Mouse (Mus musculus) lung, postnatal 0 days (tissue): Measurements from ENCODE around the gene Il1a. TPM values are rescaled to one million over a fixed set of nuclear protein-coding genes. Genes with fewer than 3 reads are reported as not detected.

Source experiments
- ATAC-seq: fragments of 200-750 bp; cut with Nextera tagmentation; 2 replicates; pipeline ENCODE4 v1.8.0; 2017; ENCODE audit warnings: moderate library complexity
- DNase-seq: peaks from one replicate; pipeline ENCODE4 v3.0.0-alpha.2; 2016; ENCODE audit warnings: low spot score
- H3K27ac ChIP-seq: fragments of 300-500 bp; sonication (generic); 2 replicates; pipeline ENCODE4 v1.5.1; 2014; ENCODE audit warnings: antibody characterized with exemption, mild to moderate bottlenecking, low read length, mixed read lengths
- H3K27me3 ChIP-seq: fragments of 300-500 bp; sonication (generic); replicated peaks from 2 replicates; pipeline ENCODE4 v1.6.1; 2014; ENCODE audit warnings: low read length, mixed read lengths; ENCODE audit not compliant: insufficient read depth
- H3K36me3 ChIP-seq: fragments of 300-500 bp; sonication (generic); 2 replicates; pipeline ENCODE4 v1.6.1; 2014; ENCODE audit warnings: low read length, mixed read lengths; ENCODE audit not compliant: insufficient read depth
- H3K4me1 ChIP-seq: fragments of 300-500 bp; sonication (generic); 2 replicates; pipeline ENCODE4 v1.6.1; 2014; ENCODE audit warnings: antibody characterized with exemption, low read depth, low read length, mixed read lengths; ENCODE audit not compliant: insufficient read depth
- H3K4me2 ChIP-seq: fragments of 300-500 bp; sonication (generic); replicated peaks from 2 replicates; pipeline ENCODE4 v1.6.1; 2014; ENCODE audit warnings: low read depth, mild to moderate bottlenecking, low read length, moderate library complexity, mixed read lengths
- H3K4me3 ChIP-seq: fragments of 300-500 bp; sonication (generic); 2 replicates; pipeline ENCODE4 v1.5.1; 2014; ENCODE audit warnings: low read depth, low read length
- H3K9ac ChIP-seq: fragments of 300-500 bp; sonication (generic); replicated peaks from 2 replicates; pipeline ENCODE4 v1.6.1; 2014; ENCODE audit warnings: low read depth, mild to moderate bottlenecking
- H3K9me3 ChIP-seq: fragments of 300-500 bp; sonication (generic); 2 replicates; pipeline ENCODE4 v1.6.1; 2016; ENCODE audit warnings: low read length, mixed read lengths
- CTCF ChIP-seq: IDR thresholded peaks from 2 replicates; pipeline ENCODE4 v1.5.1; 2016; ENCODE audit warnings: antibody characterized with exemption, mild to moderate bottlenecking
- EP300 ChIP-seq: IDR thresholded peaks from 2 replicates; pipeline ENCODE4 v1.6.1; 2016; ENCODE audit warnings: antibody characterized with exemption, mild to moderate bottlenecking, control low read depth
- WGBS: fragments of 180-500 bp; shearing (Covaris S2); extraction: QIAGEN DNeasy Blood & Tissue Kit; methylation state at CpG from one replicate; pipeline ENCODE4 v1.1.7; 2014; 5-methylcytosine and 5-hydroxymethylcytosine counted together
- polyA plus RNA-seq: library from polyadenylated mRNA; unstranded; fragments of >200 nt; fragmentation: Nextera tagmentation; extraction: Ambion mirVana; gene quantifications from 2 replicates; pipeline ENCODE4 v1.2.1, GENCODE M21; 2015

Gene Il1a
- polyA plus RNA-seq, 1 experiment from 2014 or later = 0.66 TPM

- peak overlapping the region; percentile 85 for H3K4me2 ChIP-seq
- WGBS = 4% methylated on average over 10 of the region's 10 CpGs
- H3K4me1 ChIP-seq = no peaks in the 10 kb centered on the region
- no peaks in the 10 kb centered on the region for H3K36me3 ChIP-seq
- H3K27ac ChIP-seq = peak overlapping the region; percentile 71
- H3K4me3 ChIP-seq = peak overlapping the region; percentile 79
- no peaks in the 10 kb centered on the region for H3K9me3 ChIP-seq
- peak overlapping the region; percentile 32 for H3K9ac ChIP-seq
- H3K27me3 ChIP-seq = no peaks in the 10 kb centered on the region
- no peak for TF ChIP-seq CTCF
- no peak for TF ChIP-seq EP300
- DNase-seq (peak; percentile 12), ATAC-seq (peak; percentile 39)
Measured at GRCm38 (mm10) chr2:129297589-129297982, 12.2 kb downstream of the Il1a start.

GRCm38 (mm10) chr2:129296671-129297588 lies 12.8 kb downstream of the Il1a start, which contains the start of gene Ckap2l:
Gene Ckap2l, minus strand, starts transcription at chr2:129297212.
- TF ChIP-seq CTCF (no peak), EP300 (0 out of 2 replicates have a peak, but pooled peaks have one; percentile 42)
- H3K4me2 ChIP-seq = peak within 1 kb of the TSS; percentile 85
- peak; percentile 99 for DNase-seq
- WGBS = under 1% methylated on average over 49 of the region's 50 CpGs
- peak within 1 kb of the TSS; percentile 46 for H3K9ac ChIP-seq
- ATAC-seq = peak; percentile 100
- H3K36me3 ChIP-seq = no peaks in the 10 kb centered on the region
- H3K27ac ChIP-seq = peak within 1 kb of the TSS; percentile 71
- no peaks in the 10 kb centered on the region for H3K4me1 ChIP-seq
- H3K27me3 ChIP-seq = no peaks in the 10 kb centered on the region
- H3K9me3 ChIP-seq = no peaks in the 10 kb centered on the region
- H3K4me3 ChIP-seq = peak within 1 kb of the TSS; percentile 79

- ATAC-seq (no peak), DNase-seq (no peak)
- Histone ChIP-seq H3K27me3 (no peaks in the 10 kb centered on the region), H3K9me3 (no peaks in the 10 kb centered on the region), H3K4me3 (no peak overlapping the region), H3K4me2 (0 out of 2 replicates have a peak overlapping the region, but pooled peaks have one; percentile 85), H3K27ac (no peak overlapping the region), H3K36me3 (no peaks in the 10 kb centered on the region), H3K9ac (no peak overlapping the region), H3K4me1 (no peaks in the 10 kb centered on the region)
- no peak for TF ChIP-seq EP300
- no peak for TF ChIP-seq CTCF
- 42% methylated on average over 5 of the region's 5 CpGs for WGBS
Measured at GRCm38 (mm10) chr2:129296086-129296485, 13.7 kb downstream of the Il1a start.

- ATAC-seq = no peak
- H3K4me1 ChIP-seq = no peaks in the 10 kb centered on the region
- TF ChIP-seq EP300 (no peak), CTCF (no peak)
- 89% methylated on average over 5 of the region's 5 CpGs for WGBS
- no peaks in the 10 kb centered on the region for H3K27me3 ChIP-seq
- H3K36me3 ChIP-seq = no peaks in the 10 kb centered on the region
- H3K27ac ChIP-seq = no peak overlapping the region
- H3K9ac ChIP-seq = no peak overlapping the region
- DNase-seq = no peak
- no peak overlapping the region for H3K4me3 ChIP-seq
- no peak overlapping the region for H3K4me2 ChIP-seq
- H3K9me3 ChIP-seq = no peaks in the 10 kb centered on the region
Measured at GRCm38 (mm10) chr2:129295075-129295474, 14.7 kb downstream of the Il1a start.

- TF ChIP-seq EP300 = no peak
- TF ChIP-seq CTCF = no peak
- DNase-seq = no peak
- no peak overlapping the region for H3K4me2 ChIP-seq
- no peak overlapping the region for H3K27ac ChIP-seq
- no peaks in the 10 kb centered on the region for H3K27me3 ChIP-seq
- WGBS = 97% methylated on average over 5 of the region's 5 CpGs
- H3K4me1 ChIP-seq = no peaks in the 10 kb centered on the region
- no peaks in the 10 kb centered on the region for H3K9me3 ChIP-seq
- no peak overlapping the region for H3K4me3 ChIP-seq
- no peak for ATAC-seq
- H3K36me3 ChIP-seq = no peaks in the 10 kb centered on the region; the same call in 1 of the 2 replicates
- H3K9ac ChIP-seq = no peak overlapping the region
Measured at GRCm38 (mm10) chr2:129273823-129274222, 35.9 kb downstream of the Il1a start.

- DNase-seq = no peak
- Histone ChIP-seq H3K27ac (no peak overlapping the region), H3K36me3 (no peaks in the 10 kb centered on the region; the same call in 1 of the 2 replicates), H3K4me3 (no peak overlapping the region), H3K4me2 (no peak overlapping the region), H3K9me3 (no peaks in the 10 kb centered on the region), H3K27me3 (no peaks in the 10 kb centered on the region), H3K9ac (no peak overlapping the region), H3K4me1 (no peaks in the 10 kb centered on the region)
- no peak for TF ChIP-seq CTCF
- TF ChIP-seq EP300 = no peak
- 82% methylated on average over 7 of the region's 9 CpGs for WGBS
- no peak for ATAC-seq
Measured at GRCm38 (mm10) chr2:129270621-129271020, 39.2 kb downstream of the Il1a start.
